31 mouse cellular contexts compared by ENCODE assay signal in the genomic region with DNA sequence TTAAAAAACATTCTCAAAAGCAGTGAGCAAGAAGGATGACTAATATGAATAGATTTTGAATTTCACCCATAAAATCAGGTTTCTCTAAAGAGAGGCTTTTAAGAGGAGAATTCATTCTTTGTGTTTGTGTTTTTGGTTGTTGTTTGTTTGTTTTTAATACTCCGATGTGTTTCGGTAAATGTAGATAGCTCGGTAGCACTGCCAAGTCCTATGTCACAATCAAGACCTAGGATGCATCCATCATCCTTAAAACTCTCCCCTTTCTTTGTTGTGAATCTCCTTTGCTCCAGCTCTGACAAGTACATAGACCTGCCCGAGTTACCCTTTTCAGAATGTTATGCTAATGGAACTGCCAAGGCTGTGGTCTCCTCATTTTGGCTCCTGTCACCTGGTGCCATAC.
DNase-seq lines count a peak whose midpoint lies in the region; ATAC-seq and TF ChIP-seq lines count a peak whose summit lies in the region.
"Had no signal": no experiment of that assay in that cellular context is flagged by ENCODE, and none has a peak within 500 bp of the region (broad histone marks: within the 10 kb centered on the region; RNA-seq: fewer than 3 reads in every experiment).

No protein-coding gene starts in this region.

- ATAC-seq in embryonic facial prominence, embryonic 13.5 days (ENCODE audit: insufficient number of reproducible peaks, insufficient read depth, low FRiP score, low TSS enrichment, low read depth) = no peak
- ATAC-seq in limb, embryonic 12.5 days (ENCODE audit: insufficient number of reproducible peaks, insufficient read depth, low FRiP score, low TSS enrichment, low read depth) = no peak
- ATAC-seq in granulocyte monocyte progenitor cell, adult 5-6 weeks (replicated peaks; ENCODE audit: poor library complexity, severe bottlenecking) = no peak
- ATAC-seq: forebrain, embryonic 13.5 days; hindbrain, embryonic 16.5 days; intestine, embryonic 15.5 days; midbrain, embryonic 15.5 days had no signal

- WGBS in embryonic facial prominence, embryonic 13.5 days = 71% methylated on average over 4 of the region's 4 CpGs
- WGBS in limb, embryonic 12.5 days = 81% methylated on average over 4 of the region's 4 CpGs

- H3K9me3 ChIP-seq in E14TG2a.4 (ENCODE audit: low read length) = no peaks in the 10 kb centered on the region
- H3K9me3 ChIP-seq in embryonic facial prominence, embryonic 13.5 days = no peaks in the 10 kb centered on the region
- no peaks in the 10 kb centered on the region for H3K9me3 ChIP-seq in limb, embryonic 12.5 days
- H3K9me3 ChIP-seq: heart, embryonic 12.5 days; hindbrain, embryonic 10.5 days; intestine, embryonic 15.5 days; limb, embryonic 15.5 days; midbrain, embryonic 15.5 days had no signal

- peaks cover 70% of the 10 kb centered on the region for H3K36me3 ChIP-seq in E14TG2a.4 (ENCODE audit: insufficient read depth, low read length)
- H3K36me3 ChIP-seq in embryonic facial prominence, embryonic 13.5 days = no peaks in the 10 kb centered on the region
- H3K36me3 ChIP-seq in limb, embryonic 12.5 days = no peaks in the 10 kb centered on the region
- H3K36me3 ChIP-seq: heart, embryonic 12.5 days; hindbrain, embryonic 10.5 days; intestine, embryonic 15.5 days; limb, embryonic 15.5 days; midbrain, embryonic 15.5 days; neural tube, embryonic 13.5 days had no signal

- TF ChIP-seq CTCF in left cerebral cortex, adult 2 months (IDR thresholded peaks at IDR 0.05) = no peak
- no peak for TF ChIP-seq CTCF in E14TG2a.4 (conservative IDR thresholded peaks at IDR 0.05; ENCODE audit: low read length)

- H3K4me3 ChIP-seq in left cerebral cortex, adult 2 months = no peak overlapping the region
- peak overlapping the region; percentile 13 for H3K4me3 ChIP-seq in E14TG2a.4 (replicated peaks; ENCODE audit: low read length)
- H3K4me3 ChIP-seq in embryonic facial prominence, embryonic 13.5 days = no peak overlapping the region
- no peak overlapping the region for H3K4me3 ChIP-seq in limb, embryonic 12.5 days (replicated peaks)
- H3K4me3 ChIP-seq: erythroblast, embryonic 14.5 days; forebrain, embryonic 13.5 days; heart, embryonic 12.5 days; hindbrain, embryonic 10.5 days; intestine, embryonic 15.5 days; limb, embryonic 15.5 days; midbrain, embryonic 15.5 days; neural tube, embryonic 13.5 days had no signal

- H3K4me2 ChIP-seq in embryonic facial prominence, embryonic 13.5 days = peak overlapping the region; percentile 42; the same call in 1 of the 2 replicates
- H3K4me2 ChIP-seq in limb, embryonic 12.5 days = peak overlapping the region; percentile 9; the same call in 1 of the 2 replicates
- H3K4me2 ChIP-seq: forebrain, embryonic 13.5 days; heart, embryonic 12.5 days; intestine, embryonic 15.5 days; limb, embryonic 15.5 days; midbrain, embryonic 15.5 days; neural tube, embryonic 13.5 days had no signal

- no peak for DNase-seq in left cerebral cortex, adult 2 months (ENCODE audit: extremely low spot score in 1 of 2, low spot score in 2 of 2)
- DNase-seq in left cerebral cortex, adult 8-10 months (ENCODE audit: low spot score in 2 of 2) = no peak
- DNase-seq in MN1 (ENCODE audit: low spot score) = no peak
- DNase-seq: adrenal gland, postnatal 10 days; B cell, adult 2 months; cerebellum, adult 2 months; cerebellum, postnatal 36 days; gastrocnemius, postnatal 14 days; heart, adult 18-20 months; heart, postnatal 10 days; kidney, adult 8-10 months; kidney, postnatal 14 days; layer of hippocampus, postnatal 36 days; lung, postnatal 36 days; thymus, adult 2 months; thymus, postnatal 4 days had no signal

- H3K4me1 ChIP-seq in E14TG2a.4 (replicated peaks; ENCODE audit: low read depth, low read length) = peaks cover 88% of the 10 kb centered on the region
- peaks cover 14% of the 10 kb centered on the region for H3K4me1 ChIP-seq in embryonic facial prominence, embryonic 13.5 days
- peaks cover 11% of the 10 kb centered on the region for H3K4me1 ChIP-seq in limb, embryonic 12.5 days (replicated peaks)
- H3K4me1 ChIP-seq: forebrain, embryonic 13.5 days; midbrain, embryonic 15.5 days had no signal

- H3K27ac ChIP-seq in left cerebral cortex, adult 2 months = peak overlapping the region; percentile 13; the same call in 1 of the 2 replicates
- H3K27ac ChIP-seq in embryonic facial prominence, embryonic 13.5 days = peak overlapping the region; percentile 33; the same call in 1 of the 2 replicates
- no peak overlapping the region for H3K27ac ChIP-seq in limb, embryonic 12.5 days
- H3K27ac ChIP-seq: forebrain, embryonic 13.5 days; hindbrain, embryonic 10.5 days; intestine, embryonic 15.5 days; limb, embryonic 15.5 days; liver, embryonic 14.5 days; midbrain, embryonic 15.5 days; neural tube, embryonic 13.5 days had no signal

- H3K9ac ChIP-seq in embryonic facial prominence, embryonic 13.5 days = no peak overlapping the region
- no peak overlapping the region for H3K9ac ChIP-seq in limb, embryonic 12.5 days (replicated peaks)
- H3K9ac ChIP-seq: forebrain, embryonic 13.5 days; heart, embryonic 12.5 days; intestine, embryonic 15.5 days; limb, embryonic 15.5 days; liver, embryonic 14.5 days; midbrain, embryonic 15.5 days; neural tube, embryonic 13.5 days had no signal

- no peaks in the 10 kb centered on the region for H3K27me3 ChIP-seq in E14TG2a.4 (ENCODE audit: insufficient read depth, low read length)
- no peaks in the 10 kb centered on the region for H3K27me3 ChIP-seq in embryonic facial prominence, embryonic 13.5 days
- no peaks in the 10 kb centered on the region for H3K27me3 ChIP-seq in limb, embryonic 12.5 days
- H3K27me3 ChIP-seq: CH12.LX; forebrain, embryonic 13.5 days; heart, embryonic 12.5 days; intestine, embryonic 15.5 days; limb, embryonic 15.5 days; midbrain, embryonic 15.5 days; neural tube, embryonic 13.5 days had no signal

- intact Hi-C loops in left cerebral cortex, adult 2 months (cut with DNase I) = no loop called here
